Mouse (Mus musculus): Measurements from ENCODE around the gene Wfdc9.

DNA sequence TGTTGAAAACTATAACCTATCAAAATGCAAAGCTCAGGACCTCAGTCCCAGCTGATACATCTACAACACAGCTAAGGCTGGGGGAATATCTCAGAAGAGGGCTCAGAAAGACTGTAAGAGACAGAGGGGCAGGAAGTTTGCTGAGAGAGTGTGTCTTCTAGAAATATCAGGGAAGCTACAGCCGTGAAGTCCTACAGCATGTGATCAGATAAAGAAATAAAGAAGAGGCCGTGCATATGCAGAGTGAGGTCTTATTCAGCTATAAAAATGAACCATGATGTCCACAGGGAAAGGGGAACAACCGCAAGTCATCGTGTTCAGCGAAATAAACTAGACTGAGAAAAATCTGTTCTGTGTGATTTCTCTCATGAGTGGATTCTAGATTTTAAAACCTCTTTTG lies 13.9 kb upstream of the Wfdc9 start:
- TF ChIP-seq EP300 (IDR thresholded peaks at IDR 0.05; ENCODE audit: insufficient read depth, low read depth, low read length) (no peak), POLR2A (IDR thresholded peaks at IDR 0.05; ENCODE audit: insufficient read depth, low read depth, low read length) (no peak), CTCF (IDR thresholded peaks at IDR 0.05) (no peak)
